Mouse (Mus musculus): ENCODE measurements at regions not wholly inside any gene's neighbourhood (a gene's known extent, or its start where the extent isn't known, plus 50 kb on each side); places are given as distances from the start of the nearest gene placed in this dataset.
"Not testable (repeated sequence)": the region's sequence is repeated elsewhere in the genome, so short reads cannot be mapped to it uniquely, and the experiment has no call there.

DNA sequence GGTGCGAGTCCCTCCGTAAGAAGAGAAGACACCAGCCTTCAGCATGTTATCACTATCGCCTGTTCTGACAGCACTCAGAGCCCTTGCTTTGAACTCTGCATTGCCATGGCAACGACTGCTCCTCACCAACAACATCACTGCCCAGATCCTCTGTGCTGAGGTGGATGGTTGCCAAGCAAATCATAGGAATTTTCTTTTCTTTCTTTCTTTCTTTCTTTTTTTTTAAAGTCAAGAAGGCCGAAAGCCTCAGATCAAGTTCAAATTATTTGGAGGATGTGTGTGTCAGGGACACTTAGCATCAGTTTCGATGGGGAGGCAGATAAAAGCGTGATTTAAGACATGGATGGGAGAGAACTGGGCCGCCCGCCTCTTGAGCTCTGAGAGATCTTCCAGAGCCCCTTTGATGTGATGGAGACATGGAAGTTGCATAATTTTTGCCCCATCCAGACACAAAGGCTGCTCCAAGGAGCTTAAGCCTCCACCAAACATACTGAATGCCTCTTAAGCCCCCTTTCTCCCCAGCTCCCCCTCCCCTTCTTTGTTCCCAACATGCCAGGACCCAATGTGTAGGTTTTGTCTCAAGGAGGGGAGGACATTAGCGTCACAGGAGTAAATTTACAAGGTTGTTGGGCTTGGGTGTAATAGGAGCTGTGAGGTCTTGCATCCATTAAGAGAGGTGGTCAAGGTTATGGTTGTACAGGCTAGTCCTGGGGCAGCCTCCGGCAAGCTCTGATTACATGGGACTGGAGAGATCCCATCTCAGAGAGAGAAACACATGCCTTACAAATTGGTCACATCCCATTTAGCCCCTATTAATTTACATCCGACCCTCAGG is 167.4 kb upstream of the Npvf start:
- DNase-seq (ENCODE audit: low read depth, low spot score), result no peak

DNA sequence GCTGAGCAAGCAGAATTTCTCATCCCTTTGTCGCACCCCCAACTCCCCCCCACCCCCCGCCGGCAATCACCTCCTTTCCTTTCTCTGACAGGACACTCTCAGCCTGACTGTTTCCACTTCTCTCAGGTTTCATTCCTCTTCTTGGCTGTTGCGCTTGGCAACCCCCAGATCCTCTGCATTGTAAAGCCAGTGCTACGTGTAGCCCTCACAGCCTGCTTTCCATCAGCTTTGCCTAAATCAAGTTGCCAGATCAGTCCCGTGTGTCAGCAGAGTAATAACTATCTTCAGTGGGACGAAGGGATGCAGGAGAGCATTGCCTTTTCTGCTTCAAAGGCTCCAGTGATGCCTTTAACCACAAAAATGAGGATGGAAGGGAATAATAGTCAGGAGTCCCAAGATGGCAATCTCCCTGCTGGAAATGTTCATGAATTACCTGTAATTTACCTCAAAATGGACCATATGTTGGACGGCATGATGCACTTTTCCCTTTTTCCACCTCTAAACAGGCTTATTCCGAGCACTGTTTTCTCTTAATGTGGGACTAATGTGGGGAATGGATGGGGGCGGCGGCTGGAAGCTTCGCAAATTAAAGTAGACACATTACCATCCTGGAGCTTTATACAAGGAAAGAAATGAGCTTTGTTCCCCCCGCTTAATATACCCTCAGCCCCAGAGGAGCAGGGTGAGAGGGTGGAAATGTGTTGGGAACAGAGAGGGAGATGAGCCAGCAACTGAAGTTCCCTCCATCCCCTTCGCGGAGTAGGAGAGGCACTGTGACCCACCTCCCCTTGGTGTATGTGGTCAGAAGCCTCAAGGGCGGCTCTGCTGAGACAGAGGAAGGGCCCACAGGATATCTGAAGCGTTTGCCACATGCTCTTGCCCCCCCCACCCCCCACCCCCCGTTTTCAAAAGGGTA is 168.3 kb upstream of the Npvf start:
- DNase-seq (ENCODE audit: low read depth, low spot score), result no peak

DNA sequence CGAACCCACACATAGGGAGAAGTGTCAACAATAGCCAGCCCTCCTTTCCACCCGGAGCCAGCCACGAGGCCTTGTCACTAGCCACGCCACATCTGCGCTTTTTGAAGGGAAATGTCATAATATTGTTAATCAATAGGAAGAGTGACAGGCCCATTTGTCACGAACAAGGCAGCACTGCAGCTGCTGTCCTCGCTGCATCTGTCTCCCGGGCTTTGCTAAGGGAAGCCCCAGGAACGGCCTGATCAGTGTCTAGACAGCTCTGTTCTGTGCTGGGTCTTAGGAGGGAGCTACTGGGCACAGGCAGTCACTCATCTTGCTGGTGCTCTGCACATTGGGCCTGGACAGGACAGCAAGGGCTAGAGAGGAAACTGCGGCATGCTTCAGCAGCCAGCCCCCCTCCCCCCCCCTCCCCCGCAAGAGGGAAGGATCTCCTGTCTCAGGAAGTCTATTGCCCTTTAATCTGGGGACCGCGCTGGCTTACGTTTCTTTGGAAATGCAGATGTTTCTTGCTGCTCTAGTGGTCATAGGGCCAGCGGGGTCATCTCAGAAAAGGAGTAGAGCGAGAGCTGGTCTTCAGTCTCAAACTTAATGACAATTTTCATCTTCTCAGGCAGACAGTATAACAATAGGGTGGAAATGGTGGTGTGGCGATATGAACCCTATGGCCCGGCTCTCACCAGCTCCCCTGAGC is 169.1 kb upstream of the Npvf start:
- no peak for DNase-seq (ENCODE audit: low read depth, low spot score)

DNA sequence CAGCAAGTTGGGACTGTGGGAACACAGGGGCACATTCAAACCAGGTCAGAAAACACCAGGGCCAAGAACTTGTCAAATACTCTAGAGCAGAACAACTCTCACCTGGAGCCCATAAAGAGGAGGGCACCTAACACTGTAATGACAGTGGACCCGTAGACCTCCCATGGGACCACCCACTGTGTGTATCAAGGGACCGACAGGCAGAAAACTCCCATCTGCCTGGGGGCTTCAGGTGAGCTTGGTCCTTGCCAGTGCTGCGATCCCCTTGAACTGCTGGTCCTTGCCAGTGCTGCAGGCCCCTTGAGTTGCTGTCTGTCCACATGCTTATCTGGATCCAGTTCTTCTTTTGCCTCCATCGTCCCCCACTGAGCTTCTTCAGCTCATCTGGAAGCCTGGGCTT is 170.2 kb upstream of the Npvf start:
- no peak for DNase-seq (ENCODE audit: low read depth, low spot score)

DNA sequence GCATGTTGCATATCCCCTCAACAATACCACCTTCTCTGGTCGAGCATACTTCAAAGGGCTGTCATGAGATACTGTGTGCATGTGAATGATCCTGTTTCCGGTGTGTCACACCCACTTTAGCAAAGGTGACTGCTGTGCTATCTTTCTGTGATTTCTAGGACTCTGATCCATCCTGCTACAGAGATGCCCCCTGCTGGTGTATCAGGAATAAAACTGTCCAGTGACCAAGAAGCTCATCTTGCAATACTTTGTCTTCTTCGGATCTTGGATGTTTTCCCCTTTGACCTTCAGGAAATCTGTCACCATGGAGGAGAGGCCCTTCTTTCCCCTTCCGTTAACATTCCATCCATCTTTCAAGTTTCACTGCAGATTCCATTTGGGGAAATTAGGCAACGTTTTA is 177.5 kb upstream of the Npvf start:
- DNase-seq (ENCODE audit: low read depth, low spot score), result no peak

DNA sequence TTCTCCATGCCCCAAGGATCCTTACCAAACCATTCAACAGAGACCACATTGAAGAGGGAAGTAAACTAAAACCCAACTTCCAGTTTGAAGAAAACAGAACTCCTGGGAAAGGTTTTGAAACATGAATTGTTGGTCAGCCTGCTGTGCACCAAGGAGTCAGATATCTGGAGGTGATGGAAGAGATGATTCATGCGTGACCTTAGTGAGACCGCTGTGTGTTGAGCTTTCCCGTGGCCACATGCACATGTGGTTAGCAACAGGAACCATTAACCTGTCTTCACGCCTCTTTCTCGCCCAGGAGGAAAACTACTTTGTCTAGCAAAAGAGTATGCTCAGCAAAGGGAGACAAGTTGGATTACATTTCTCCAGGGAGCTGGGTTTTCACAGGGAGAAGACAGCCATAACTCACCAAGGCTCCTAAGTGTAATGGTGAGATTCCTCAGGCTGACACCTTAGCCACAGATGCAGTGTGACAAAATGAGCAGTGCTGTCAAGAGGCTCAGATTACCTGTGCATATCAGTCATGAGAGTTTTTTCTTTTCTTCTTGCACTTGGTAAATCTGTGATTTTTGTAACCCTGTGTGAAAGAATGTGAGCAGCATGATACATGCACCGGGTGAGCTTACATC is 181.9 kb upstream of the Npvf start:
- DNase-seq (ENCODE audit: low read depth, low spot score), result no peak

DNA sequence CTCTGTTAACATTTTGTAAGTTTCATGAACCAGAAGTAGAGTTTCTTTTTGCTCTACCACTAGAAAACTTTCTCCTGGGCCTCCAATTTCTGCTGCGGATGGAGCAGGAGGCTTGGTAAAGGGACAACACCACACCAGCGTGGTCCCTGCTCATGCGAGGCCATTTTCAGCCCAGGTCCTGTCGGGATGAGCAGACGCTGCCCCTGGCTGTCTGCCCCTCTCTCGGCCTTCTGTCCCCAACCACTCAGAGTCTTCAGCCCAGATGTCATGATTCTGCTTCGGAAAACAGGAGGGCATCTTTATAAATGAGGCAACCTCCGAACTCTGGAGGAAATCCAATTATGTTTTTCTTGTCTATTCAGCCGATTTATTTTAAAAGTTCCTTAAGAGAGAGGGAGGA is 186.6 kb upstream of the Npvf start:
- no peak for DNase-seq (ENCODE audit: low read depth, low spot score)

DNA sequence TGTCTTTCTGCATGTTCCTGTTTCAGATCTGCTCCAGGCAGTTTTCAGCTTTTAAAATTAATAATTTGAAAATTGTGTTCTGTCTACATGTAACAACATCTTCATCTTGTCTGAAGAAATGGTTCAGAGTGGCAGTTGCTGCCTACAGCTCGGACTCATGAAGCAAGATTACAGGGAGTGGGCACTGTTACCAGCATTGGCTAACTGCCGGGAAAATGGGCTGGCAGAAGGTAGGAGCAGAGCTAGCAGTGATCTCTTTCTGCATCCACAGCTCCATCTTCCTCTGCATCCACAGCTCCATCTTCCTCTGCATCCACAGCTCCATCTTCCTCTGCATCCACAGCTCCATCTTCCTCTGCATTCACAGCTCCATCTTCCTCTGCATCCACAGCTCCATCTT is 191.0 kb upstream of the Npvf start:
- DNase-seq (ENCODE audit: low read depth, low spot score), result not testable (repeated sequence)

DNA sequence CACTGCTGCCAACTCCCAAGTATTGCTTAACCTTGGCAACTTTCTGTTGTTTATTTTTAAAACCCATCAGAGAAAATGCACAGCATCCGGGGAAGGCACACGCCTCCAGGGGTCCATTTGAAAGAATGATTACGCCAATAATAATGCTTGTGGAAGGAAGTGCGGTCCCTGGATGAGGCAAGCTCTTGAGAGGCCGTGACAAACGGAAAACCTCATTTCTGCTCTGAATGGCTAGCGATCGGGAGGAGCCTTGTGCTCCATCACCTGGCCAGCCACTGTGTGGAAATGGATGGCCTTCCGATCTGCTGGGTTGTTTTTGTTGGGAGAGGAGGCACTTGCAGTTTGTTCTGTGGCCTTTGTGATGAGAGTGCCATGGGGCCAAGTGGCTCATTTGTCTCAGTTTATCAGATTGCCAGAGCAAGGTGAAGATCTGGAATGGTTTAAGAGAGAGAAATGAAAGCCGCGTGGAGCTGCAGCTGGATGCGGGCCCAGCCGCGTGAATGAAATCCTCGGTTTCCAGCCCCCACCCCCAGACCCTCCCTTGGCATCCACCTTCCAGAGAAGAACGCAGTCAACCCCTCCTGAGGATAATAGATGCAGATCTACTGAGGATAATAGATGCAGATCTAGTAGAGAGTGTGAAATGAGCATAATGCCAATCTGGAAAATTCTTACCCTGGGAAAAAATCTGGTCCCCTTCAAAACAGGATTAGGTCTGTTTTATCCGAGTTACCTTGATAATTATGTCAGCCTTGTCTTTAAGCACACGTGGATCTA is 192.7 kb upstream of the Npvf start:
- DNase-seq (ENCODE audit: low read depth, low spot score), result no peak

DNA sequence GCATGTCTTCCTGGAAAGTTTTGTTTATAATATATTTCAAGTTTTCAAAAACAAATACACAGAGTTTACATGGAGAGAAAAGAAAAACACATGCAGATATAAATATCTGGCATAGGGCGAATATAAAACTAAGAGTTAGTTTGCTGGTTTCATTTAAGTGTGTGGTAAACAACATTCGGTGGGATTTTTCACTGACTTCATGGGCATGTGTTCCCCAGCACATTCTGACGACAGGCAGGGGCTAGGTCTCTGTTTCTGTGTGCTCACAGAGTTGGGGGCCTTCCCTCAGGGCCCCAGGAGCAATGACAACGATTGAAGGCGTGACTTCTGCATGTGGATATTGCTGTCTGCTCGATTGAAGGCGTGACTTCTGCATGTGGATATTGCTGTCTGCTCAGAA is 193.3 kb upstream of the Npvf start:
- DNase-seq (ENCODE audit: low read depth, low spot score), result no peak

DNA sequence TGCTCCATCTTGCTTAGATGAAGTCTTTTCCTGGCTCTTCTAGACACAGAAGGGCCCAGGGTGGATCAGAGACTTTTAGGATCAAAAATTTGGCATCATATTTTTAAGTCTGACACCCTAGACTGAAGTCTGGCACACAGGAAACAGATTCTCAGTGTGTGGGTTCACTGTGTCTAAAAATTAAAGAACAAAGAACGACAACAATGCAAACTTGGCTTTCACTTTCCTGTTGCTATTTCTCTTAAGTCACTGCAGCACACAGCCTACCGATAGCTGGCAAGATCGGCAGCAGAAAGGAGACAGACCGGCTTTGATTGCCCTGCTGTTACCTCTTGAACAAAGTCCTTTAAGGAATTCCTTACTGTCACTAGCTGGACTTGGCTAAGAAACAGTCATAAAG is 204.9 kb upstream of the Npvf start:
- no peak for DNase-seq (ENCODE audit: low read depth, low spot score)

DNA sequence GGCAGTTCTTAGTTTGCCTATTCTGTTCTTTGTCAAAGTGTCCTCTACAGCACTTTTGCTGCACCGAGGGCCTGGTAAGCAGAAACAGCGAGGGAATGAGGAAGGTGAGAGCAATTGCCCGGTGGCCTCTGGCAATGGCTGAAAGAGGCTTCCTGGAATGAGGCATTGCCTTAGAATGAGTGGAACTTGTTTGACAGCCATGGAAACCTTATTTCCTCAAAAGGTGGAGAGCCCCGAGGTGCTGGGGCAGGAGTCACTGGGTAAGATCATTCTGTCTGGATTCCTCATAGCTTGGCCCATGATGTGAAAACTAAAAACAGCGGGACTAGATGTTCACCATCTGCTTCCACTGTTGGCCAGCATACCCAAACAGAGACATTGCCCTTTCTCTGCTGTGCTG is 223.8 kb upstream of the Npvf start:
- no peak for DNase-seq (ENCODE audit: low read depth, low spot score)

DNA sequence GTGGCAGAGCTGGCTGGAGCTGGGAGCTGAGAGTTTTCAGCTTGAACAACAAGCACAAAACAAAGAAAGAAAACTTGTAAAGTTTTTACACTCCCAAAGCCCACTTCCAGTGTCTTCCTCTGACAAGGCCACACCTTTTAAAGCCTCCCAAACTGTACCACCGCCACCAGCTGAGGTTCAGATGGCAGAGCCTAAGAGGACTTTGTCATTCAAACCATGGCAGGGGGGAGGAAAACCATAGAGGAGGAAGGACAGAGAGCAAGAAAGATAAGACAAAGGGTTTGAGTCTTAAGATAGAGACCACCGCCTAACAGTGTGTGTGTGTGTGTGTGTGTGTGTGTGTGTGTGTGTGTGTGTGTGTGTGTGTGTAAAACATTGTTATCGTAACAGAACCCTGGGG is 228.1 kb upstream of the Npvf start:
- DNase-seq (ENCODE audit: low read depth, low spot score), result no peak

DNA sequence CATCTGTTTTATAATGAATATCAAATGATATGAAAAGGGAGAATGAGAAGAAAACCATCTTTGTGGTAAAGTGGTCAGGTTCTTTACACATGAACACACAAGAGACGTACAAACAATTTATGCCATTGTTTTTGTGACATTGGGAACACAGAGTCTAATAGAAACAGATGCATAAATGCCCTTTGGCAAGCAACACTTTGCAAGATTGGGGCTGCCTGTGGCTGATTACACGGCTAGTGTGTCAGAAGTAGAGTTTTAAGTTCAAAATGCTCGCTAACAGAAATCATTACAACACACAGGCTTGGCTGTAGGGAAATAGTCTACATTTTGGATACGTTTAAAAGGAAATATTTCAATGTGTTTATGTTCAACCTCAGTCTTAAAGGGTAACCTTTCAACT is 228.5 kb upstream of the Npvf start:
- DNase-seq (ENCODE audit: low read depth, low spot score), result no peak

DNA sequence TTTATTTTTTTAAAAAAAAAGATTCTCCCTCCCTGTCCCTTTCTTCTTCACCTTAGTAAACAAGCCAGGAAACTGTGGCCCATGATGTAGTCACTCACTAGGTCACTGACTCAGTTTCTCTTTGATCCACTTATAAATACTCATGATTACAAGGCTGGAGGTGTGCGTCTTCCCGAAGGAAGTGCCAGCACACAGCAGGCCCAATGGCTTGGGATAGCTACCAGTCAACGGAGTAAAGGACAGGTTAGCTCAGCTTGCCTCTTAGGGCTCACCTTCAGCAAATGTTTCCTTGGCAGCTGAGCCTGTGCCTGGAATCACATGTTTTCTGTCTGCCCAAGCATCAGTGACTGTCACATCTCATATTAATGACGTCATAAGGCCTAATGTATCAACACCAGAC is 230.8 kb upstream of the Npvf start:
- no peak for DNase-seq (ENCODE audit: low read depth, low spot score)

DNA sequence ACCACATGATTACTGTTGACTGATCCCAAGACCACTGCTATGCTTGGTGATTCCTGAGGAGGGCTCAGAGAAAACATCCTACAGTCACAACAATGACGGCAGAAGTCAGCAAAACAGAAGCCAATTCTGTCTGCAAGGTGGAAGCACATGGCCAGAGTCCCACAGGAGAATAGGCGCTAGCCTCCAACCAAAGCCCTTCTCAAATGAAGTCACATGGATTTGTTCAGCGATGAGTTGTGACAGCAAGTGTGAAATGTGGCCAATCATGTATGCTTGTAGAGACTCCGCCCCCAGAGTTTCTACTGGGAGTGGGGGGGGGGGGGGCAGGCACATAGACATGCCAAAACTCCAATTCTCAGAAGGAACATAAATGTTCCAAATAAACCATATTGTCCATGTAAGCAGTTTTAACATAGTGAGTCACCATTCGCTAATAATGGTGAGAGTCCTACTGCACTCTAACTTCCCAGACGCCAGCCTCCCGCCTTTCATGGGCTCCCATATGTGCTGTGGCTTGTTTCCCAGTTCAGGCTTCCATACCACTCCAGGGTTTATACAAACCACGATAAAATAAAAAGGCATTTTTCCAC is 231.6 kb upstream of the Npvf start:
- no peak for DNase-seq (ENCODE audit: low read depth, low spot score)

DNA sequence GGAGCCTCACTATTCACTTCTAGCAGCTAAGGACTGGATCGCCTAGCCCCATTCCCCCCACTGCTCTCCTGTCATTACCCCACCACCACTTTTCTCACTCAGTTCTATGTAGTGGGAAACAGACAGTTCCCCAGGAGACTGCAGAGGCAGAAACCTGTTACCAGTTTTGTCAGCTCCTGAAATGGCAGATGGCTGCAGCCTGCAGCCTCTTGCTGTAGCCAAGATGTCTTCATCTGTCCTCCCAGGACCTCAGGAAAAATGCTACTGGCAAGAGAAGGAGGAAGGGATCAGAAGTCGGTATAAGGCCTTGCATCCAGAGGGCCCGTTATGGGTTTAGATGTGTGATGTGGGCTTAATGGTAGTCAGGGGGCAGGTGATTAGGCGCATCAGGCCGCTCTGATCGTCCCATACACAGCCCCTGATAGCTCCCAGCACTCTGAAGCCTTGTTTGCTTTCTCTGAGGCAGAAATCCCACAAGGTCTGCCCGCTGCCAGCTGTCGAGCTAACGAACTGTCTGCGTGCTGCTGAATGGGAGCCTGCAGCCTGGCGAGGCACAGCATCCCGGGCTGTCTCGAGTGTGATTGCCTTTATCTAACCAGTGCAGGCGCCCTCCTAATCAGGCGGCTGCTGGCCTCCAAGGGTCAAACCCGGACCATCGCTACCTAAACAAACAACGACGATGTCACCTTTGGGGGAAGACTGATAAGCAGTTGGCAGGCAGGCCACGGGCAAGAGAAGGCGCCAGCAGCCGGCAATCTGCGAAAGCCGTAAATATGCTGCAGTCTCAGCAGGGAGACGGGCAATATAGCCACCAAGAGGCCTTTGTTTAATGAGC is 236.3 kb upstream of the Npvf start:
- DNase-seq (ENCODE audit: low read depth, low spot score), result no peak

DNA sequence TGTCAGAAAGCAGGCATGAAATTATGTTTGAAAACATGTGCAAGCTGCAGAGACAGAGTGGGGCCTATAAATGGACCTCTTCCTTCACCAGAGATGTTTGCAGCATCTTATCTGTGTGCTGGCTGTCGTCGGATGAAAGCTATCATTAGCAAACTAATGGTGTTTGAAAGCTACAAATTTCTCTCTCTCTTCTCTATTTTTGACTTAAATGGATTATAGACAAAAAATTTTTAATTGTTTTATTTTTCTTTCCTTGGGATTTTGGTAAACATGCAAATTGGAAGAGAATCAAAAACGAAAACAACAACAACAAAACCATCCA is 236.9 kb upstream of the Npvf start:
- DNase-seq (ENCODE audit: low read depth, low spot score), result no peak

DNA sequence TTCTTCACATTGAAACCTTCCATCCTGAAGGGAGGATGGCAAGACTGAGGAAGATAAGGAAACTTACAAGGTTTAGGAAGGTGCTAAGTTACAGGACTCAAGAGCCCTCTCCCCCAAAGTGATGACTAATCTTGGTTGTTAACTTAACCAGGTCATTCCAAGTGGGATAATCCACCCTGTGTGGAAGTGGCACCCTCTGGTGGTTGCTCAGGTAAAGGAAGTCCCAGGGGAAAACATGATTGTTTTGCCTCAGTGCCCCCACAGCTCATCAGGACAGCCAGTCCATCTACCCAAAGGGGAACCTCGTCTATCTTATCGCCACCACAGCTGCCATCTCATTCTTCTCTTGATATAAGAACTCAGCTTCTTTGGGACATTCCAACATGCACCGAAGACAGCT is 244.6 kb upstream of the Npvf start:
- no peak for DNase-seq (ENCODE audit: low read depth, low spot score)

Data from A20 (cell line).